Mouse (Mus musculus): ENCODE measurements around the gene Hmgcs2.

- TF ChIP-seq CTCF (IDR thresholded peaks at IDR 0.05; ENCODE audit: borderline replicate concordance, insufficient read depth, low read length), result no peak
- no peak for TF ChIP-seq POLR2A (IDR thresholded peaks at IDR 0.05; ENCODE audit: low read depth, low read length)
Measured at GRCm38 (mm10) chr3:98340818-98341594, 60.8 kb downstream of the Hmgcs2 start.
